Mouse (Mus musculus): ENCODE measurements at regions not wholly inside any gene's neighbourhood (a gene's known extent, or its start where the extent isn't known, plus 50 kb on each side); places are given as distances from the start of the nearest gene placed in this dataset.

DNA sequence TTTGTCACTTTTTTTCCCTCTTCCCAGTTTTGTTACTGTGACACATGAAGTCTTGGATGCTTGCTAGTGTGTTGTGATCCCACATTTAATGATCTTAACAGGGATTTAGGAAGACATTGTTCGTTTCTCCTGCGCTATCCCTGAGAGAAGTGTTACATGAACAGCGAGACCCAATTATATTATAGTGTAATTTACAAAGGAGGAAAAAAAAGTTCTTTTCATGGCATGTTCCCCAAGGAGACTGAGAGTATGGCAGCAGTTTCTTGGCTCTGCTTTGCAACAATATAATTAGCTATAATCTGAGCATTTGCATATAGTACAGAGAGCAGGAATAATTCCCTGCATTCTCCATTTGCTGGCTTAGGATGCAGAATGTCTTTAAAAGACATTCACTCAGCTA is 168.6 kb downstream of the Insc start:
- DNase-seq (ENCODE audit: low spot score in 2 of 2): no peak

DNA sequence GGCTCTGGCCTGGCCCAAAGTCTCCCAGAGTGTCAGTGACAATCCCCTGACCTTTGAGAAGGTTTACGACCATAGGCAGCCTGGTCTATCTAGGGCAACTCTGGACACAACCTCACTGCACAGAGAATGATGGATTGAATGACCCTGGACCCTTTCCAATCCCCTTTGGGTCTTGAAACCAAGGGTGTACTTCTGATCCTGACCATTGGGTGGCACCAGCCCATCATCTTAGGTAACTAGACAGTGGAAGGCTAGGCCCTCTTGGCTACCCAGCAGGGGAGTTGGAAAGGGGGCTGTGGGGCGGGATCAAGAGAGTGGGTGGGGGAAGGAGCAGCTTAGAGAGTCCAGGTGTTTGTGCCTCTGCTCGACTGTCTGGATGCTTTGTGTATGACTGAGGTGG is 178.7 kb downstream of the Insc start:
- DNase-seq (ENCODE audit: low spot score in 2 of 2): peak; percentile 47 to 50

DNA sequence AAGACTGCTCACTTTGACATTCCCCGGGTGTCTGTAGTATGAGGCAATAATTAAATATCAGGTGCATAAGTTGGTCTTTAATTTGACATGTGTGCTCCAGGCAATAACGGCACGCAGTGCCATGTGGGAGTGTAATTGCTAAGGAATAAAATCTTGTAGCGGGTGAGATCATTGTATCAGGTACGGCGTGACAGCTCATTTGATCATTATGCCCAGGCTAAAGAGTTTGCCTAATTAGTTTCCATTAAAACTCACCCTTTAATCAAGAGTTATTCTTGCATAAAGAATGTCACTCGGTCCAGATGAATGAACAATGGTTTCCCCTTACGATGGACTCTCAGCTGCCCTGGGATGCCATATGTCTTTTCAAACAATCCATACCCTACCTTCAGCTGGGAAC is 190.4 kb downstream of the Insc start:
- no peak for DNase-seq (ENCODE audit: low spot score in 2 of 2)

DNA sequence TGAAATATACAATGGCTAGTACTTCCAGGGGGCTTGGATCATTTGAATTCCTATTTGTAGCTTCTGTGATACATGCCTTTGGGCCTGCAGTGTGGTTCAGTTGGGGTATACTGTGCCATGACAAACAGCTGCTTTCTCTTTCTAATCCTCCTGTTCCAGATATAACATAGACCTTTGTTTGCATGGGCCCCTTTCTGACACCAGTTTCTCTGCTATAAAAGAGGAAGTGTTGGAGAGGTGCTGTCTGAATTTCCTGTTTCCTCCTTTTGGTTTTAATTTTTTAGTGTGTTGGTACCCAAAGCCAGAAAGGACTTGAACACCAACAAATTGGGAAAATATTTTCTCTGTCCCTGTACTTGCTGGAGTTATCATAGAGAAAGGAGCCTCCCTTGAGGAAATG is 207.3 kb downstream of the Insc start:
- no peak for DNase-seq (ENCODE audit: low spot score in 2 of 2)

DNA sequence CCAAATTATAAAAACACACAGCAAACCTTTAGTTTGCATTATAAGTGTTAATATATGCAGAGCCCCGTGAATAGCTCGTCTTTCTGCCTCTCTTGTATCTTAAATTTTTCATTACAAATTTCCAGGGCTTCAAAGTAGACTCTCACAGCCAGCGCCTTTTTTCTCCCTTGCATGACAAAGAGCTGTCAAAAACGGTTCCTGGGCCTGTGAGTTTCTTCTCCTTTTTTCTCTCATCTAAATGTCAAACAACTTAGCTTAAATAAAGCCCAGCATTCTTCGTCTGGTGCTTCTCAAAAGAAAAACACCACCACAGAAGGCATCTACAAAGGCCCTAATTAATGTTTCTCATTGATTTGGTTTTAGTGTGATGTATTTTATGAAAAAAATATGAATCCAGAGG is 219.7 kb downstream of the Insc start:
- DNase-seq (ENCODE audit: low spot score in 2 of 2): no peak

DNA sequence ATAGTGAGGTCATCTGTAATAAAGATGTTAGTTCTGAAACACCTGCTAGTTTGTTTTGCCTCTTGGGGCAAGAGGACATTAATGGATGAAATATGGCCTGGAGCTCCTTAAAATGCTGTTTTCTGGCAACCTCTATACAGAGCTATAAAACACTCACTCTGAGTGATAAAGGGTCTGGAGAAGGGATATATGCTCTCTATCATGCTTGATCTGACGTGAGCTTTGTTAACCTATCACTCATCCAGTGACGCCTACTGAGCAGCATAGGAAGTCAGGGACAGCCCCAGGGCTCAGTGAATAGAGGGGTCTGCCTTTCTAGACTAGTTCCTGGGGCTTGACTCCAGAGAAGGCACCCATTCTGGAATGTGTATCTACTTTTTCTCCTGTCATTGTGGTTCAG is 222.4 kb downstream of the Insc start:
- no peak for DNase-seq (ENCODE audit: low spot score in 2 of 2)

DNA sequence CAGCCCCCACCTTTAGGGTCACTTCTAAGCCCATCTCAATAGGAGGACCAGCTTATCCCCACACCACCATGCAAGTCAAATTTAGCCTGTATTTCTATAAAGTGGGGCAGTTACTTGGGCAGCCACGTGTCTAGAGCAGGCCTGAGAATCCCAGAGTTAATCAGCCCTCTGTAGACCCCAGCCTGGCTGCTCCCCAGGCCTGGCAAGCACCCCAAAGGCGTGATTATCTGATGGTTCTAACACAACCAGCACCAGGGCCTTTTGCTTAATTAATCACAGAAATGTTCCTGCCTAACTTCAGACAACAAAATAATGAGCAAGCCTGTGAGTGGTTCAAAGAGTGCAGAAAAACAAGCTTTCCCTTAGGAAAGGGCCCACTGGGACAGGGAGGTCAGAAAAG is 243.0 kb downstream of the Insc start:
- no peak for DNase-seq (ENCODE audit: low spot score in 2 of 2)

DNA sequence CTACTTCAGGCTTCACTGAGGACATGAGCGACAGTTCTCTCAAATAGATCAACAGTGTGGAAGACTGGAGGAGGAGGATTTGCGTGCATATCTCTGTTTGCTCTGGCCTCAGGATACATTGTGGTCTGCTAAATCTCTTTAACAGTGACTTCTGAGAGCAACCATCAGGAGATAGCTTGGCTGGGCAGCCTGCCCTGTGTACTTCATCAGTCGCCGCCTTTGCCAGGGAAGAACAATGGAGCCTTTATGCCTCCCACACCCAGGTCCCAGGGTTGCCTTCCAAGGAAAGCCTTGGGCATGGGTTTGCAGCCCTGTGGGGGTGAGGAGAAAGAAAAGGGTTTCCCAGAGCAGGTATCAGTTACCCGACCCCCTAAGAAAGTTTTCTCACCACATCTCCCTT is 247.8 kb downstream of the Insc start:
- no peak for DNase-seq (ENCODE audit: low spot score in 2 of 2)

DNA sequence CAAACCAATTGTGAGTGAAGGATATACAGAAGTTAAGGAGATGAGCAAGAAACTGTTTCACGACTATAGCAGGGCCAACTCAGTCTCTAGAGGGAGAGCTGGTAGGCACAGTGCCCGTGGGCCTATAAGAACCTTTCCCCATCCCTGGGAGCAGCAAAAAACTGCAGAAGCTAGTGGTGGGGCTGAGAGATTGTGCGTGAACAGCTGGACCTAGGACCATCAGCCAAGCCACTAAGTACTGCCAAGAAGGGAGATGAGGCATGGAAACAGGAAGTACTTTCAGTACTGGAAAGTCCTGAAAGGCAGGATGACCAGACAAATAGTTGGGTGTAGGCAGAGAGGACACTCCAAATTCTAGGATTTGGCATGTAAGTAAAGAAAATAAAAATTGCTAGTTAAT is 248.9 kb downstream of the Insc start:
- DNase-seq (ENCODE audit: low spot score in 2 of 2): no peak

DNA sequence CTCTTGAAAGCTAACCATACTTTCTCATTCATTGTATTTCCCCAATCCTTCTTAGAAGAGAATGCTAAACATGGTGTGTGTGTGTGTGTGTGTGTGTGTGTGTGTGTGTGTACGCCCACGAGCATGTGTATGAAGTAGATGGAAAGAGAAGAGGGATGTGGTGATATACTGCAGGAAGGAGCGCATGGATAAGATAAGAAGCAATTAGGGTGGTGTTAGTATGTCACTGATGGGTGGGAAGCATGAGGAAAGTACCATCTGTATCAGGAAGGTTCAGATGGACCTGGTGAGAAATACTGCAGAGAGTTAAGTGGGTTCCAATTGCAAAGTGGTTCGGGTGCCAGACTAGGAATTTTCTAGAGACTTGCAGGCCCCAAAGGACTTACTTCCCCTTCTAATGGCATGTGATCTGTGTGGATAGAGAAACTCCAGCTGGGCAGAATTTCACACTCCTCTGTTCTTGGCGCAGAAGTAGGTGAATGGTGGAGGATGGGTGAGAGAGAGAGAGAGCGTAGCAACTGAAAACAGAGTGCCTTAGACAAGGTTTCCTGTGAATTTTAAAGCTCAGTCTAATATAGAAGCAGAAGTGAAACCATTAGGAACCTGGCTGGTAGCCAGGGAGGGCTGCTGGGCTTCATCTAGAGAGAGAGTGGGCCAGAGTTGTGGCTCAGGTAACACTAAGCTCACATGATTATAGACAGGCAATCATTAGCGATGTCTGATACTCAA is 257.5 kb downstream of the Insc start:
- DNase-seq (ENCODE audit: low spot score in 2 of 2): no peak

DNA sequence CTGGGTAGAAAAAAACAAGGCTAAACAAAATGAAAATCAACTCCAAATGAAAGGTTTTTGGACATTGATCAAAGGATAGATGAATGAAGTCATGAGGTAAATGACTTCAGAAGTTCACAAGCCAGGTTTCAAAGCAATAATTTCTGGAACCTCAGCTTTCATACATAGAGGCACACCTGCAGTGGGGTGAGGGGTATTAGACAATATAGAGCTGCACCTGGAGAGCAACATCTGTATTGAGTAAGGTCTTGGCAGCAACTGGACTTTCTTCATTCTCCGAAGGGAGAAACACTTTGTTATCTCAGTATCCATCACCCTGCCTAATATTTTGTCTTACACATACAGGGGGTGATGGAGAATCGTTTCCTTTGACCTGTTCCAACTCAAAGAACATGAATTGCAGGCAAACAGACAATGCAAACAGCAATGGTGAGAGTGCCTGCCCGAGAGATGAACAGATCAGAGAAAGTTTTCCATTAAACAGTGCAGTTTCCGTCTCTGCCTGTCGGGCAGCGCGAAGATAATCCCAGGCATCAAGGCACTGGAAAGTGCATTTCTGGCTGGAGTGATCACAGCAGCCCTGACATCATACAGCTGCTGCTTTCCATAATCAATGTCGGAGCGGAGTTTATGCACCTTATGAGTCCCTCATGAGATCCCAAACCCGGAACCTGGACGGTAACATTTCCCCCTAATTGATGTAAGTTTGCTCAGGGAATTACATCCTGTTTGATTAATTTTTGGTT is 270.9 kb downstream of the Insc start:
- DNase-seq (ENCODE audit: low spot score in 2 of 2): no peak

DNA sequence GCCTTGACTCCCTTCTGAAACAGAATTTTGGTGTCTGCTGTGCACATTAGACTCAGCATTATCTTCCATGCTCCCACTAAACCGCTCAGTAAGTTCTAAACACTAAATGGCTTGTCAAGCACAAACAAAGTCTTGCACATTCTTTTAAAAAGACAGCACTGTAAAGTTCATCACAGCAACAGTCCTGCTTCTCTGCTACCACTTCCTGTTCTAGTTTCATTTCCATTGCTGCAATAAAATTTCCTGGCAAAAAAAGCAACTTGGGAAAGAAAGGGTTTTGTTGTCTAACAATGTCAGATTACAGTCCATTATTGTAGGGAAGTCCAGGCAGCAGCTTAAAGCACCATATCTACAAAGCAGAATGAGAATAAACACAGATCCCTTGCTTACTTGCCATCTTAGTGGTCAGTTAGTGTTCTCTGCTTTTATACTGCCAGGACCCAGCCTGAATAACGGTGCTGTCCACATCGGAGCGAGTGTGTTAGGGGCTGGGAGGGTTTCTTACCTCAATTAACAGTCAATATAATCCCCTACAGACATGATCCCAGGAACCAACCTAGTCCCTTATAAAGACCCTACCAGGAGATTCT is 276.0 kb downstream of the Insc start:
- no peak for DNase-seq (ENCODE audit: low spot score in 2 of 2)

DNA sequence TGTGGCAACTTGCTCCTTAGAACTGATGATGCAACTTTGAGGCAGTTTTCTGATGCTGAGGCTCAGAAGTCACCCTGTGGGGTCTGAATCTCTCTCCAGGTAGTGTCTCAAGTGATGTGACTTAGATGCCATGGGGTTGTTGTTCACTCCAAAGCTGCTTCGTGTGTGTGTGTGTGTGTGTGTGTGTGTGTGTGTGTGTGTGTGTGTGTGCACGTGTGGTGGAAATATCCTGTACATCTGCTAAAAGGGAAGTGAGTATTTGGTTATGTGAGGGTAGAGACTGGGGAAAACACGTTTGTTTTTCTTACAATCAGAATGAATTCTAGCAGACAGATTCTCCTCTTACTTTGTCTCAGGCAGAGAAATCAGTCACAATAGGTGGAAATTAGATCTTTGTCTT is 276.5 kb downstream of the Insc start:
- no peak for DNase-seq (ENCODE audit: low spot score in 2 of 2)

DNA sequence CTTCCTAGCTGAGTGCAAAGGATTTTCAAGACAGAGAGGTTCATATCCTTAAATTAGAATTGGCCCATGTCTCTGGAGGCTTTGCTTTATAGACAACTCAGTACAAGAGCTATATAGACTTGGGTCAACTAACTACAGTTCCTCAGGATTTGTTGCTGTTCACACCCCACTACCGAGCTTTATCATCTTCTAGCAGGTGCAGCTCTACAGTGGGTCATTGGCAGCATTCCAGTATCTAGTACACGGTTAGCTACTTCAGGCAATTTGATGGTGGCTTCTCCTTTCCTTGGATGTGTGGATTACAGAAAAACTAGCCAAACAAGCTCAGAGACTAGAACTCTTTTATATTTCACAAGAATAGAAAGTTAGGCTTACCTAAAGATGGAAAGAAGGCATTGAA is 282.3 kb downstream of the Insc start:
- DNase-seq (ENCODE audit: low spot score in 2 of 2): no peak

DNA sequence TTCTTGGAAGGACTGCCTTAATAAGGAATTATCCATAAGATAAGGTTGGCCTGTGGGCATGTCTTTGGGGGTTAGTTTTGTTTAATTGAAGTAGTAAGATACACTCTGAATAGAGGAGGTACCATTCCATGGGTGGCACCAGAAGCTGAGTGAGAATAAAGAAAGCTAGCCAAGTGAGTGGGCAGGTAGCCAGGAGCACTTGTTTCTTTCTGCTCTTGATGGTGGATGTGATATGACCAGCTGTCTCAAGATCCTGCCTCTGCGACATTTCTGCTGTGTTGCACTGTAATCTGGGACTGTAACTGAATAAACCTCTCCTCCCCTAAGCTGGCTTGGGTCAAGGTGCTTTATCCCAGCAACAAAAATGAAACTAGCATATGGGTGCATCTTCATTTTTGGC is 284.2 kb downstream of the Insc start:
- no peak for DNase-seq (ENCODE audit: low spot score in 2 of 2)

DNA sequence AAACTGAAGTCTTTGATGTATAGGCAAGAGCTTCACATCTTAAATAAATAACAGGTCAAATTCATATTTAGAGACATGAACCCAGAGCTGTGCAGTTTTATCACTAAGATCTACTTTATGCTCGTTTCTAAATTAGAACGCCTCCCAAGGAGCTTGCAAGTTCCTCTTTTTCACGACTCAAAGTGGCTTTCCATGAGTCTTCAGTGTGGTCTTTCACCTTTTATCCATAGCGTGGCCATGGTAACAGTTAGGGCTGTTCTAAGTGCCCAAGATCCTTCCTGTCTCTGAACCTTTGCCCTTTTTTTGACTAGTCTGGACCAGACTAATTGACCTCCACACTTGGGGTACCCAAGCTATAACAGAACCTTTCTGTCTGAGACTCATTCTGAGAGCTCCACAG is 290.5 kb downstream of the Insc start:
- no peak for DNase-seq (ENCODE audit: low spot score in 2 of 2)

DNA sequence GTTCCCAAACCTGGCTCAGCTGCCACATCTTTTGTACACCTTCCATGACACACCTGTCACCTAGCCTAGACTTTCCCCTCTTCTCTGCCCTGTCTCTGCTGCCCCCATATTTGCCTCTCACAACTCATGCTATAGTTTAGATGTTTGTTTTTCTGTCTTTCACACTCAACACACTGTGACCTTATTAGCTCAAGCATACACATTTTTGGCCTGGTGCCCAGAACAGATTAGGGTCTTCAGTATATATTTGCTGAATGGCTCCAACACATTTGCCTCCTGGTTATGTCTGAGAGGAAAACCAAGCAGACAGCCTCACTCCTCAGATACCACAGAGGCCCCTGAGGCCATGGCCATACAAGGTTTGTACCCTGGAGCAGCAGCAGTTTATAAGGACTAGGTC is 312.0 kb downstream of the Insc start:
- DNase-seq (ENCODE audit: low spot score in 2 of 2): no peak

DNA sequence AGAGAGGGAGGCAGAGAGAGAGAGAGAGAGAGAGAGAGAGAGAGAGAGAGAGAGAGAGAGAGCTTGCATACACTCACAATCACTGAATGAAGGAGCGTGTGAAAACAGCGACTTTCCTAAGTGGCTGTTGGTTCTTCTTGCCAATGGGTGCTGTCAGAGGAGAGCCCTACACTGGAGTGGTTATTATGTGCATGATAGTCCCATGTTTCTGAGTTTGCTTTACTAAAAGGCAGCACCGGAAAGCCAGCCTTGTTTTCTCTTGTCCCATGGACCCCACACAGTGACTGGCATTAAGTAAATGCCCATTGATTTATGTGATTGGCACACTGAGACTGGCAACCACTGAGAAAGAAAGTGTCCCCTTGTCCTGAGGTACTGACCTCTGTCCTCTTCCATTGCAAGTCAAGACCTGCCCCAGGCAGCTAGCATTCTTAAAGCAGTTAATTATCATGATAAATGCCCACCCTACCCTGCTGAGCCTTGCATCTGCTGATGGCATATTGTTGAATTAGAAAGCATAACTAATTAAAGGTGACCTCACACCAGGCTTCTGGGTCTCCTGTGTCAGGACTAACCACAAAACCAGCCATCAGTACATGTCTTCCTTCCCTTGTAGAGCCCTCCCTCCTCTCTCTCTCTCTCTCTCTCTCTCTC is 313.6 kb downstream of the Insc start:
- no peak for DNase-seq (ENCODE audit: low spot score in 2 of 2)

DNA sequence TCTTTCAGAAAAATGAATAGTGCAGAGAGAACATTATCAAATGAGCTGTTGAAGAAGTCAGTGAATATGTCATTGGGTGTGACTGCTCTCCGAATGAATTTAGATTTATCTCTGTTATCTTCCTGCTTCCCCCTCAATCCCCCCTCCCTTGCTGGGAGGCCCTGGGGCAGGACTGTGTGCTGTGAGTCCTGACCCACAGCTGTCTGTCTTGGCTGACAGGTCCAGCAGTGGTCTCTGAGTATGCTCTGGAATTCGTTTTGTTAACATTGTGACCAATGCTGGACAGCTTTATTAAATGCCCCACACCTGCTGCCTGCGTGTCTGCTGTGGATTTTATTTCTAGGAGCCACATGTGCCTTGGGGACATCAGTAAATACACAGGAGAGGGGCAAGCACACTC is 314.2 kb downstream of the Insc start:
- DNase-seq (ENCODE audit: low spot score in 2 of 2): no peak

DNA sequence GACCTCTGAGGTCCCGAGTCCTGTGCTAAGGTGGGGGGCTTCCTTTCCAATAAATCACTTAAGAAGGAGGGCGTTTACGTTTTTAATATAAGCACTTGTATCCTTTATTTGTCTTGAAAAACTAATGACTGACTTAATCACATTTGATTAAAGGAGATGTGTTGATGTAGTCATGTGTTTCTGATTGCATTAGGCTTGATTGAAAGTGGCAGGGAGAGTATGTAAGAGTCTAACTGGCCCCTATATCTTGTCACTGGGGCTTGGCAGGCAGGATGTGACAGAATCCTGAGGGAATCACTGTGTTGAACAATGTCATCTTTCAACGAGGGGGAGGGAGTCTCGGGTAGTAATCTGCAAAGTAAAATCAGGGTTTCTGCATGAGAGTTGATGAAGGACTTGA is 316.7 kb downstream of the Insc start:
- DNase-seq (ENCODE audit: low spot score in 2 of 2): no peak

DNA sequence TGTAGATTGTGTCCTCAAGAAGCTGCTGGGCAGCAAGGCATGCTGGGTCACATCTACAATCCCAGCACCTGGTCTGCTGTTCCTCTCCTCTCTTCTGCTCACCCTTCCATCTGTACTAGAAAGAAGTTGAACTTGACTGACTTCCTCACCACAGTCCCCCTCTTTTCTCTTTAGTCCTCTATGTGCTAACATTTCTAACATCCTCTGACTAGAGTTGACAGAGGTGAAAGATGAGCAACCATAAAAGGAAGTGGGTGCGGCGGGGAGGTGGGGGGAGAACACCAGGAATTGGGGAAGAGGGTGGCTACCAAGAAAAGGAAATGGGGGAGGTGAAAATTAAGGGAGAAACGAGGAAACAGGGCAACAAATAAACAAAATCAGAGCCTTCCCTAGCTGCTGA is 319.3 kb downstream of the Insc start:
- no peak for DNase-seq (ENCODE audit: low spot score in 2 of 2)

DNA sequence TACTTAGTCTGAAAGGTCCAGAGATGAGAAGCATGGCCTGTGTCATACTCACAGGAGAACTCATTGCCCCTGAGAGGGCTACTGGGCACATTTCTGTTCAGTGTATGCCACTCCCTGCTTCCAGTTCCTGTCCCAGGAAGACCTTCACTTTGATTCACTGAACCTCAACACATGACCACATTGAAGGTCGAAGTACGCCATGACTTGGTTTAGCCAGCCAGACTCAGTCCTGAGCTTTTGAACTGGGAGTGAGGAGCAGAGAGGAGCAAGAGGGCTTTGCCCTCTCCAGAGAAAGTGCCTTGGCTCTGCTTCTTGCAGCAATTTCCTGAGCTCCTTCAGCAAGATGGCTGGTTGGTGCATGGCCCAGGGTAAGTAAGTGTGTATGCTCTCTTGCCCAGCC is 324.1 kb downstream of the Insc start:
- no peak for DNase-seq (ENCODE audit: low spot score in 2 of 2)

DNA sequence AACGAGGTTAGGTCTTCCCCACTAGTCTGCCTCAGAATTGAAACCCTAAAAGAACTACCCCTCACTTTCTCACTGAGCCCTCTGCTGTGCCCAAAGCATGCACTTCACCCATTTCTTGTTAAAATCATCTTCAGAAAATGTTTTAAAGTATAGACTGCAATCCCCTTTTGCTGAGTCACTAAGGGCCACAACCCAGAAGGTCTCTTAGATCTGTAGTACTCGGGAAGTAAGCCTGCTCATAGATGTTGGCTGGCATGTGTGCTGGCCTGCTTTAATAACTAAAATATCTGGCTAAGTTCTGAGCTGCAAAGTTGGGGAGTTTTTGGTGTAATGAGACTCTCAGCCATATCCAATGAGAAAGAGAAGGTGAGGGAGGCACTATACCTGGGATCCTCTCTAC is 329.9 kb downstream of the Insc start:
- no peak for DNase-seq (ENCODE audit: low spot score in 2 of 2)

All from urinary bladder, postnatal 36 days (tissue).